ENCODE assay signal across 9 mouse cellular contexts in genomic region chr10:120210096-120210495, GRCm38 (mm10). TPM values are rescaled to one million over a fixed set of nuclear protein-coding genes. Genes with fewer than 3 reads are reported as not detected.
DNase-seq lines count a peak whose midpoint lies in the region; ATAC-seq and TF ChIP-seq lines count a peak whose summit lies in the region.
"Had no signal": no experiment of that assay in that cellular context is flagged by ENCODE, and none has a peak within 500 bp of the region (broad histone marks: within the 10 kb centered on the region; RNA-seq: fewer than 3 reads in every experiment).

No protein-coding gene starts in this region.

- ATAC-seq in heart, postnatal 0 days (ENCODE audit: insufficient read depth, low read depth), result no peak
- no peak for ATAC-seq in embryonic facial prominence, embryonic 13.5 days (ENCODE audit: insufficient number of reproducible peaks, insufficient read depth, low FRiP score, low TSS enrichment, low read depth)
- ATAC-seq in liver, embryonic 13.5 days (ENCODE audit: low read depth), result no peak

- 0 out of 2 replicates have a peak, but pooled peaks cover 3% of the 10 kb centered on the region for H3K36me3 ChIP-seq in heart, postnatal 0 days (replicated peaks; ENCODE audit: control insufficient read depth, insufficient read depth, low read length)
- peaks cover 3 to 33% of the 10 kb centered on the region in 2 experiments for H3K36me3 ChIP-seq in CH12.LX (replicated peaks in 1 of 2; ENCODE audit: control insufficient read depth in 1 of 2, insufficient read depth in 1 of 2, low read length in 1 of 2)
- H3K36me3 ChIP-seq in embryonic facial prominence, embryonic 13.5 days, result peaks cover 10% of the 10 kb centered on the region; the same call in 1 of the 2 replicates
- H3K36me3 ChIP-seq in liver, embryonic 13.5 days, result peaks cover 4% of the 10 kb centered on the region; the same call in 1 of the 2 replicates

- no peaks in the 10 kb centered on the region for H3K27me3 ChIP-seq in heart, postnatal 0 days (ENCODE audit: control insufficient read depth, insufficient read depth, low read length)
- peaks cover 4% of the 10 kb centered on the region for H3K27me3 ChIP-seq in CH12.LX (replicated peaks)
- H3K27me3 ChIP-seq in embryonic facial prominence, embryonic 13.5 days, result no peaks in the 10 kb centered on the region
- H3K27me3 ChIP-seq in liver, embryonic 13.5 days, result no peaks in the 10 kb centered on the region

- 0 out of 2 replicates have a peak, but pooled peaks cover 8% of the 10 kb centered on the region for H3K4me1 ChIP-seq in heart, postnatal 0 days (ENCODE audit: control insufficient read depth, insufficient read depth)
- peaks cover 2 to 5% of the 10 kb centered on the region in 2 experiments; a peak in 1 of 4 replicates for H3K4me1 ChIP-seq in CH12.LX (ENCODE audit: control insufficient read depth in 1 of 2, insufficient read depth in 2 of 2)
- H3K4me1 ChIP-seq in embryonic facial prominence, embryonic 13.5 days, result peaks cover 9% of the 10 kb centered on the region
- peaks cover 13% of the 10 kb centered on the region for H3K4me1 ChIP-seq in liver, embryonic 13.5 days (replicated peaks)

- in situ Hi-C loops in CH12.LX (cut with MboI; ENCODE audit: low pct_ligation_motif_present, low pct_unique_long_range_greater_than_20kb, low sequenced_read_pairs), result no loop called here

- peak overlapping the region; percentile 89 for H3K4me2 ChIP-seq in heart, postnatal 0 days (ENCODE audit: low read depth, low read length)
- peak overlapping the region; percentile 98 for H3K4me2 ChIP-seq in CH12.LX (ENCODE audit: insufficient read depth, low read depth, poor library complexity, severe bottlenecking)
- peak overlapping the region; percentile 80 for H3K4me2 ChIP-seq in embryonic facial prominence, embryonic 13.5 days
- H3K4me2 ChIP-seq in liver, embryonic 13.5 days, result peak overlapping the region; percentile 70

- H3K9me3 ChIP-seq in heart, postnatal 0 days (replicated peaks; ENCODE audit: control insufficient read depth, low read length), result no peaks in the 10 kb centered on the region
- H3K9me3 ChIP-seq in CH12.LX (replicated peaks; ENCODE audit: low read length), result peaks cover 4% of the 10 kb centered on the region
- no peaks in the 10 kb centered on the region for H3K9me3 ChIP-seq in embryonic facial prominence, embryonic 13.5 days
- H3K9me3 ChIP-seq in liver, embryonic 13.5 days (replicated peaks), result 0 out of 2 replicates have a peak, but pooled peaks cover 3% of the 10 kb centered on the region

- no peak for TF ChIP-seq CTCF in heart, postnatal 0 days (IDR thresholded peaks at IDR 0.05; ENCODE audit: low read depth)
- TF ChIP-seq CTCF in CH12.LX (conservative IDR thresholded peaks at IDR 0.05 in 1 of 2, IDR thresholded peaks at IDR 0.05 in 1 of 2; ENCODE audit: low read depth in 2 of 2, low read length in 2 of 2), result no peak

- no peak for TF ChIP-seq EP300 in heart, postnatal 0 days (IDR thresholded peaks at IDR 0.05; ENCODE audit: low read depth)
- TF ChIP-seq EP300 in CH12.LX (IDR thresholded peaks at IDR 0.05; ENCODE audit: low read length), result no peak

- no peak for TF ChIP-seq RAD21 in CH12.LX (IDR thresholded peaks at IDR 0.05; ENCODE audit: low read depth, low read length)

- no peak overlapping the region for H3K9ac ChIP-seq in heart, postnatal 0 days (replicated peaks; ENCODE audit: low read depth, low read length)
- H3K9ac ChIP-seq in CH12.LX (ENCODE audit: insufficient read depth, low read depth), result peak overlapping the region; percentile 97
- H3K9ac ChIP-seq in embryonic facial prominence, embryonic 13.5 days, result no peak overlapping the region
- peak overlapping the region; percentile 82; the same call in 1 of the 2 replicates for H3K9ac ChIP-seq in liver, embryonic 13.5 days

- 85% methylated on average over 3 of the region's 3 CpGs for WGBS in heart, postnatal 0 days
- 87% methylated on average over 3 of the region's 3 CpGs for WGBS in embryonic facial prominence, embryonic 13.5 days
- 80% methylated on average over 3 of the region's 3 CpGs for WGBS in liver, embryonic 13.5 days (ENCODE audit: insufficient replicate concordance)

- dilution Hi-C loops in CH12.LX (cut with MboI; ENCODE audit: extremely low pct_ligation_motif_present, extremely low pct_unique_long_range_greater_than_20kb, low sequenced_read_pairs), result no loop called here

- peaks cover 35% of the 10 kb centered on the region for H3K79me2 ChIP-seq in CH12.LX (replicated peaks; ENCODE audit: control insufficient read depth, extremely low read depth, insufficient read depth, poor library complexity, severe bottlenecking)

- no peak for TF ChIP-seq POLR2A in CH12.LX (IDR thresholded peaks at IDR 0.05; ENCODE audit: low read depth, low read length)

- no peak overlapping the region for H3K4me3 ChIP-seq in heart, postnatal 0 days (ENCODE audit: low read depth, low read length)
- H3K4me3 ChIP-seq in CH12.LX (replicated peaks in 1 of 3; ENCODE audit: low read depth in 2 of 3, low read length in 2 of 3, poor library complexity in 1 of 3), result peak overlapping the region; percentile 97 to 100 (median 98)
- H3K4me3 ChIP-seq in embryonic facial prominence, embryonic 13.5 days, result no peak overlapping the region
- H3K4me3 ChIP-seq in liver, embryonic 13.5 days (replicated peaks), result peak overlapping the region; percentile 82

- DNase-seq in heart, postnatal 0 days (ENCODE audit: low spot score), result no peak
- no peak for DNase-seq in heart, adult 18-20 months
- no peak for DNase-seq in CH12.LX (ENCODE audit: extremely low read depth)
- no peak for DNase-seq in liver, embryonic 13.5 days
- DNase-seq in thymus, postnatal 36 days, result no peak
- no peak for DNase-seq in embryo, embryonic 10.5 days (ENCODE audit: low spot score)
- DNase-seq in cerebellum, adult 11 months, result no peak
- DNase-seq: adrenal gland, postnatal 25 days had no signal

- H3K27ac ChIP-seq in heart, postnatal 0 days (ENCODE audit: low read depth), result no peak overlapping the region
- H3K27ac ChIP-seq in CH12.LX (ENCODE audit: insufficient read depth, low read depth), result no peak overlapping the region
- H3K27ac ChIP-seq in embryonic facial prominence, embryonic 13.5 days, result no peak overlapping the region
- H3K27ac ChIP-seq in liver, embryonic 13.5 days, result no peak overlapping the region

TF ChIP-seq in CH12.LX, 34 proteins besides CTCF, POLR2A, EP300 and RAD21:
- TF ChIP-seq CHD1 (IDR thresholded peaks at IDR 0.05; ENCODE audit: low read depth, low read length), result no peak
- TF ChIP-seq IRF4 (IDR thresholded peaks at IDR 0.05; ENCODE audit: low read depth, low read length), result no peak

RNA-seq across cellular contexts. Expression of gene Irak3, which starts 8.2 kb away (rescaled TPM):
- total RNA-seq in heart, postnatal 0 days (2014; rRNA removed; ENCODE audit: low replicate concordance), result 1.7 TPM in 1 of 2 replicates, not detected in the other
- polyA plus RNA-seq in heart, postnatal 0 days (2015; fragmentation: Nextera tagmentation; extraction: Ambion mirVana), result 1.0 TPM in 2 replicates
- total RNA-seq in heart, adult 18-20 months (2021), result 1 to 10 TPM; 3.3 to 3.5 TPM
- 2.1 and 3.1 TPM in 2 replicates for total RNA-seq in CH12.LX (2012; rRNA removed)
- total RNA-seq in CH12.LX (2014; rRNA removed), result 0.50 TPM in 2 replicates
- 0.65 and 1.1 TPM in 2 replicates for polyA plus RNA-seq in CH12.LX (2012; ENCODE audit: insufficient read length, low read depth)
- polyA plus RNA-seq in embryonic facial prominence, embryonic 13.5 days (2015; fragmentation: Nextera tagmentation; extraction: Ambion mirVana), result 2.0 and 2.3 TPM in 2 replicates
- polyA plus RNA-seq in liver, embryonic 13.5 days (2015; fragmentation: Nextera tagmentation; extraction: Ambion mirVana), result 0.80 and 1.1 TPM in 2 replicates

RNA-seq across cellular contexts. Expression of gene Tmbim4, which starts 8.7 kb away (rescaled TPM):
- 121 and 140 TPM in 2 replicates for total RNA-seq in heart, postnatal 0 days (2014; rRNA removed; ENCODE audit: low replicate concordance)
- polyA plus RNA-seq in heart, postnatal 0 days (2015; fragmentation: Nextera tagmentation; extraction: Ambion mirVana), result 150 TPM in 2 replicates
- total RNA-seq in heart, adult 18-20 months (2021), result 100 to 1,000 TPM; 107 to 108 TPM
- 83.6 and 97.8 TPM in 2 replicates for total RNA-seq in CH12.LX (2012; rRNA removed)
- total RNA-seq in CH12.LX (2014; rRNA removed), result 112 and 121 TPM in 2 replicates
- polyA plus RNA-seq in CH12.LX (2012; ENCODE audit: insufficient read length, low read depth), result 104 and 113 TPM in 2 replicates
- 83.3 and 86.4 TPM in 2 replicates for polyA plus RNA-seq in embryonic facial prominence, embryonic 13.5 days (2015; fragmentation: Nextera tagmentation; extraction: Ambion mirVana)
- polyA plus RNA-seq in liver, embryonic 13.5 days (2015; fragmentation: Nextera tagmentation; extraction: Ambion mirVana), result 85.3 and 86.9 TPM in 2 replicates

RNA-seq across cellular contexts. Expression of gene Llph, which starts 16.8 kb away (rescaled TPM):
- 0.34 and 9.7 TPM in 2 replicates for total RNA-seq in heart, postnatal 0 days (2014; rRNA removed; ENCODE audit: low replicate concordance)
- 19.1 and 23.3 TPM in 2 replicates for polyA plus RNA-seq in heart, postnatal 0 days (2015; fragmentation: Nextera tagmentation; extraction: Ambion mirVana)
- 1 to 10 TPM; 8.3 to 9.9 TPM for total RNA-seq in heart, adult 18-20 months (2021)
- total RNA-seq in CH12.LX (2012; rRNA removed), result 75.9 and 82.0 TPM in 2 replicates
- 103 and 118 TPM in 2 replicates for total RNA-seq in CH12.LX (2014; rRNA removed)
- polyA plus RNA-seq in CH12.LX (2012; ENCODE audit: insufficient read length, low read depth), result 237 and 276 TPM in 2 replicates
- 52.2 and 54.6 TPM in 2 replicates for polyA plus RNA-seq in embryonic facial prominence, embryonic 13.5 days (2015; fragmentation: Nextera tagmentation; extraction: Ambion mirVana)
- 42.6 and 48.5 TPM in 2 replicates for polyA plus RNA-seq in liver, embryonic 13.5 days (2015; fragmentation: Nextera tagmentation; extraction: Ambion mirVana)

Comparison
In these comparisons a context has a peak if more than half of its experiments do, and no peak if none do; other contexts are left out.
1. H3K4me3 ChIP-seq: peak in CH12.LX (3 of 3) and liver, embryonic 13.5 days (single experiment); none in heart, postnatal 0 days (single experiment) and embryonic facial prominence, embryonic 13.5 days (single experiment).
2. H3K9ac ChIP-seq: peak in CH12.LX (single experiment) and liver, embryonic 13.5 days (single experiment); none in heart, postnatal 0 days (single experiment) and embryonic facial prominence, embryonic 13.5 days (single experiment).
3. Peak in every context shown above with its lines, with median percentiles within 50 percentile points of each other: H3K4me2 ChIP-seq.